Mouse (Mus musculus) cerebellum, postnatal 4 days (tissue): ENCODE measurements around the gene Pank1.

Experiments
- DNase-seq, 2 experiments: peaks; one replicate each; pipeline ENCODE4 v3.0.0; 2022; ENCODE audit warnings: low spot score in 2 of 2, mixed read lengths in 1 of 2

Gene Pank1

GRCm38 (mm10) chr19:34879624-34880023 lies 369 bp upstream of the Pank1 start:
- DNase-seq: no peak

GRCm38 (mm10) chr19:34877898-34878602 lies 1.2 kb downstream of the Pank1 start:
- peak; percentile 47 to 76 for DNase-seq

DNA sequence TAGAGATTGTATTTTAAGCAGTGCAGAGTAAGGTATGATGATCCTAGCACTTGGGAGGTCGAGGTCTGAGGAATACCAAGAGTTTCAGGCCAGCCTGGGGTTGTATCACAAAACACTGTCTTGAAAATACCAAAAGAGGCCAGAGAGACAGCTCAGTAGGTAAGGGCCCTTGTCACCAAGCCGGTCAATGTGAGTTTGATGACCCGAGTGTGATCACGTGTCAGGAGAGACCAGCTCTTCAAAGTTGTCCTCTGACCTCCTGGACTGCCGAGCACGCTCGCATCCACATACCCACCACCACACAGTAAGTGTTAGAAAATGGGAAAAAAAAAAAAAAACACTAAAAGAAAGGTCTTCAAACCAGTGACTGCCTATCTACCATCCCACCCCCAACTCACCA lies 2.6 kb downstream of the Pank1 start:
- DNase-seq: no peak

DNA sequence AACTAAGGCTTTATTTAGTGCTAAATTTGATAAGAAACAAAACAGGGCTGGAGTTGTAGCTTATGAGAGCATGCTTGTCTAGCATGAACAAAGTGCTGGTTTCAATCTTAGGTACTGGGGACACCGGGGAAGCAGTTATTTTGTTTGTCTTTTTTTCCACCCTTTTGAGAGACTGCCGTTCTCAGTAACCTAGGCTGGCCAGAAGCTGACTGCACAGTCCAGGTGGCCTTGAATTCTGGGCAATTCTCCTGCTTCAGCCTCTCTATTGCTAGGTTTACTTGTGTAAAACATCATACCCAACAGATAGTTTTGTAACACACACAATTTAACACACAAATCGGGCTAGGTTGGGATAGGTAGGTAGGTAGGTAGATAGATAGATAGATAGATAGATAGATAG lies 9.9 kb downstream of the Pank1 start:
- no peak for DNase-seq

GRCm38 (mm10) chr19:34868093-34868741 lies 11.0 kb downstream of the Pank1 start:
- DNase-seq: no peak

DNA sequence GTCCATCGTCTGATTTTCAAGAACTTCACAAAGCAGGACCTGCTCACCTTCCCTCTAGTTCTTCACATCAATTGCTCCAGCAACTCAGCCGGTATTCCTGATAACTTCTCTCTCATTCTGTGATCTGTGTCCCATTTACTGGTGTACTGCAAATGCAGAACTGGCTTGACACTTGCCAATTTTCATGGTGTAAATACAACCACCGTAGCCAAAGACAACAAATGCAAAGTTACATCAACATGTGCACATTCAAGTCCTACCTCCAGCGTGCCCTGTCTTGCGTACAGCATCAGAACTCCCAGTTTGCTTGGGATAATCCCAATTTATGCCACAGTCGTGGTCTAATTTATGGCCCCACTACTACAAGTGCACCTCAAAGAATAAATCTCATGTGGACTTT lies 15.5 kb downstream of the Pank1 start:
- DNase-seq: no peak

GRCm38 (mm10) chr19:34856021-34856651 lies 23.1 kb downstream of the Pank1 start:
- DNase-seq: peak in 1 of 2 experiments; percentile 26

DNA sequence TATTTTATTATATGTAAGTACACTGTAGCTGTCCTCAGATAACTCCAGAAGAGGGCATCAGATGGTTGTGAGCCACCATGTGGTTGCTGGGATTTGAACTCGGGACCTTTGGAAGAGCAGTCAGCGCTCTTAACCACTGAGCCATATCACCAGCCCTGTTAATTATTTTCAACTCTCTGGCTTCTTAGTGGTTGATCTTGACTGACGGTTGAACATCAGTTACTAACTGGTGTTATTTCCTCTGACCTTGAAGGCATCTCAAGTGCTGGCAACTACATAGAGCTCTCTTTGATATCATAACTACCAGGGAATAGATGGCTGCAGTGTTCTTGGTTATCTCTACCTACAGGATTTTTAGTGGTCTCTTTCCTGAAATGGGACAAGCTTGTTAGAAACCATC lies 28.1 kb downstream of the Pank1 start:
- no peak for DNase-seq

DNA sequence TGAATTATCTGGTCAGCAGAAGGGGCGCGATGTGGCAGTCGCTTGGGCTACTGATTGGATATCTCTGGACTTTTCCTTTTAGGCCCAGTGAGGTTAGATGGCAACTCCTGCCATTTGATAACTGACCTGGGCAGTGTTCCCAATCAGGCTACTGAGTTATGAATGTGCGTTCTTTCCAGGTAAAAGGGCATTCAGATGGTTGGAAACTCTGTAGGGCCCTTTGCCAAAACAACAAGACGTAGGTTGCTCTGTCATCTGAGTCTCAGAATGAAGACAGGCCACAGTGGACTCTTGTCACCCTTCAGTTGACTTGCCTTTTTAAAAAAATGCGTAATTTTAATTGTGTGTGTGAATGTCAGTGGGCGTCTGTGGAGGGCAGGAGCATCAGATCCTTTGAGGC lies 29.8 kb downstream of the Pank1 start:
- no peak for DNase-seq

DNA sequence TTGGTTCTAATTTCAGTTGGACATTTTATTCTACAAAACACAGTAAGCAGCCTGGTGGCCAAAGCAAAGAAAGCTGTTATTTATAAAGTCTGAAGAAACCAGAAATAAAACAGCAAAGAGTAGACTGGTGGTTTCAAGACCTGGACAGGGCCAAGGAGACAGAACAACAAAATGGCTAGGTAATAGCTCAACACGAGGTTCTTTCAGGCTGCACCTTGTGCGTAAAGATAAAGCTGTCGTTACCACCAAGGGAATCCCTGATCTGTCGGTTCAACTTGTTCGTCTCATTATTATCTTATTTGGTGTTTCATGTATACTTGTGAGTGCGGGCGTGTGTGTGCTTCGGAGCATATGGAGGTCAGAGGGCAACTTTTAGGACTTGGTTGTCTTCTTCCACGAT lies 31.1 kb downstream of the Pank1 start:
- no peak for DNase-seq

DNA sequence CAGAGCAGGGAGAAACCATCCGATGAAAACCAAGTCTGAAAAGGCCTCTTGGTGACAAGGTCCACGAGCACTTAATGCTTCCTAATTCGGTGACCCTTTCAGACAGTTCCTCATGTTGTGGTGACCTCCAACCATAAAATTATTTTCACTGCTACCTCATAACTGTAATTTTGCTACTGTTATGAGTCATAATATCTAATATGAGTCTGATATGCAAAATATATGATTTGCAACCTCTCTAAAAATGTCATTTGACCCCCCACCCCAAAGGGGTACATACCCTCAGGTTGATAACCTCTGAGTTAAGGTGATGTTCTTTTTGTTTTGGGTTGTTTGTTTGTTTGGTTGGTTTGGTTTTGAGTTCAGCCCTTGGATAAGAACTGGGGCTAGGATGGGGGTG lies 32.2 kb downstream of the Pank1 start:
- no peak for DNase-seq

DNA sequence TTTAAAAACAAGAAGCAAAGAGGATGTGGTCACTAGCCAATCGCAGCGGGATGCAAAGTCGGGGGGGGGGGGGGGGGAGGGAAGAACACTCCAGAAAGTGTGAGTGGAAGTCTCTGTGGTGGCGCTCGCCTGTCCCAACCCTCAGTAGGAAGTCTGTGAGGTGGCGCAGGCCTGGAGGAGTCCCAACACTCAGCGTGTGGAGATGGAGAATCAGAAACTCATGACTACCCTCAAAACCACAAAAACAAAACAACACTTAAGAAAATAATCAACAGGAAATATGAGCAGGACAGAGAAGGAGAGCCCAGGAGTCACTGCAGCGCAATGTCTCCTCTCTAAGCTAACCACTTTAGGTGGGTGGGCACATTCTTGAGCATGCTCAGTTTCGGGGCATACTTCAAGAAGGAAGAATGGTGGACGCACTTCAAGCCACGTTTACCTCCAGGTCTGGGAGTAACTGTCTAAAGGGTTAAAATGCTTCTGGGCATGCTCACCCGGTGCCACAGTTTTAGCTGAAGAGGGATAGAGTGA lies 32.7 kb downstream of the Pank1 start:
- DNase-seq: no peak

- no peak for DNase-seq
Observed at GRCm38 (mm10) chr19:34846005-34846404, 33.2 kb downstream of the Pank1 start.

DNA sequence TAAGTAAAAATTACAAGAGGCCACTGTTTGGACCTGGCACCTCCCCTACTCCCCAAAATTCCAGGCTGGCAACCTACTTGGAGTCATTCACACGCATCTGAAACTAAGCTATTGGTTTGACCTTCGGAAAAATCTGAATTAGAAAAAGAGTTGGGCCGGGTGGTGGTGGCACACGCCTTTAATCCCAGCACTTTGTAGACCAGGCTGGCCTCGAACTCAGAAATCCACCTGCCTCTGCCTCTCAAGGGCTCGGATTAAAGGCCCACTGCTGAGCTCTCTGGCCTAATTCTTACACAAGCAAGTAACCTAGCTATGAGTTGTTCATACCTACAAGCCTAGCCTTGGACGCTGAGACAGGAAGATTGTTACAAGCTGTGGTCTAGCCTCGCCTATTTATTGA lies 33.9 kb downstream of the Pank1 start:
- DNase-seq: no peak

DNA sequence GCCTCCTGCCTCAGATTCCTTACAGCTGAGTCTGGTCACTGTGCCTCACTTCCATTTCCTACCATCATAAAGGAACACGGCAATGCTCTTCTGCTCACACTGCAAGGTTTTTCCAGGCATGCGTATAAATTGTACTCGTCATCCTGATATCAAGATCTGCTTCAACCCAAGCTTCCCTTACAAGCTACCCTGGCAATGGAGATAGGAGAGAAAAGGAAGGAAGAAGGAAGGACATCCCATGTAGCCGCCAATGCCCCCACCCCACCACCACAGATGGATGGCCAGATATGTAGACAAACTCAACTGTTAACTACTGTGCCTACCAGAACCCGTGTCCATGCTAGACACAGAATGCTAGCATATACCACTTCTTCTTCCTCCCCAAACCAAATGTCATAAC lies 34.5 kb downstream of the Pank1 start:
- DNase-seq: no peak

DNA sequence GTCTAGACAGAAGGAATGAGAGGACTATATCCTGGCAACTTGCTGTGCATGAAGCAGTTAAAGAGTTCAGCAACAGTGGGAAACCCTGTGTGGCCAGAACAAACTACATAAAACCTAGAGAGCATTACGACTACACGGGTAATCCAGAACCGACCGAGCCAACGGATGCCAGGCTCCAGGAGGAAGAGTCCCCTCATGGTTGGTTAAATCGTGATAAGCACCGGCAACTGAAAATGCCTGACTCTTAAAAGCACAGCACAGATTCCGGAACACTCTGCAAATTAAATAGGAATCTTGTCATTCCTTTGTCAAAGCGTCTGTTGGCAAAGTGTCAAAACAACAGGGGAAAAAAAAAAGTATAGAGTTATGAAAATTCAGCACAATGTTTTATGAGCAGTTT lies 35.2 kb downstream of the Pank1 start:
- DNase-seq: no peak

DNA sequence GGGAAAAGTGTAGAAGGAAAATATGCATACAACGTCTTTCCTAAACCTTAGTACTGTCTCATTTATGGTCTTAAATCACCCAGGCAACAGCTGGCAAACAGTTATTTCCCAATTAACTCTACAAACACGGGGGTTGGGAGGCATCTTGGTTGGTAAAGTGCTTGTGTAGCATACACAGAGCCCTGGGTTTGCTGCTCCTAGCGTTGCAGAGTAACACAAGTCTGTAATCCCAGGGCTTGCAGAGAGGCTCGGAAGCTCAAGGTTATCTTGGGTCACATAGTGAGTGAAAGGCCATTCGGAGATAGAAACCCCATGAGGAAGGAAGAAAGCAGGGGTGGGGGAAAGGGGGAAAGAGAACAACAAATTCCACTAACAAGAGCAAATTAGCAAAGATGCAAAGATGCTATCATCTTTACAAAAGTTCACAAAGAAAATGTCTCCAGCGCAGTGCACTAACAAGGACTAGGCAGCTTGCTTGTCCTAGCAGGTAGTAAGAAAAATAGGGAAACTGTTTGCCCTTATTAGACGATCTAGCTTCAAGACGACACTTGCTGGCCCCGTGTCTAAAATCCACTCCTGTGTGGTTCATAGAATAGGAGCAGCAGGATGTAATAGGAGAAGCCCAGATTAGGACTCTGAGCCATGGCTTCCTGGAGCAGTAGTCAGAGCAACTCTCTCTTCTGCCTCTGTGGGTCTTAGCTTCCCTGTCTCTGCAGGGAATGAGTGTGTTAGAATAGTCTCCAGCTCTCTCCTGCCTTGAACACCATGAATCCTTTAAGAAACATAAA lies 37.3 kb downstream of the Pank1 start:
- no peak for DNase-seq

GRCm38 (mm10) chr19:34838624-34839023 lies 40.6 kb downstream of the Pank1 start:
- no peak for DNase-seq

DNA sequence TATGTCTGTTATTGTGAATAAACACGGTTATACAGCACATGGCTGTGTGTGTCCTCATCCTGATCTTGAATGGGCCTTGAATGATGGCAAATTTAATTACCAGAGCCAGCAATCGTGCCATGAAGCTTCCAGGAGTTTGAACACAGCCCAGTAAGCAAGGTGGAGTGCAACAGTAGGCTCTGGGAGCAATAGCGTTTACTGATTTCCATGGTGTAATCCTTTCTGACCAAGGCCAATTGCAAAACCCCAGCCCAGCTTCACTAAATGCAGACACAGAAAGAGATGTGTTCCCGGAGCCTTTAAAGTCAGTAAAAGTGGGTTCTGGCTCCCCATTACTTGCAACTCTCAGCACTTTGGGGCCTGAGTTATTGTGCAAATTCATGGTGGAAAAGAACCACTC lies 47.6 kb downstream of the Pank1 start:
- no peak for DNase-seq

GRCm38 (mm10) chr19:34827916-34828635 lies 51.2 kb downstream of the Pank1 start:
- DNase-seq: no peak

DNA sequence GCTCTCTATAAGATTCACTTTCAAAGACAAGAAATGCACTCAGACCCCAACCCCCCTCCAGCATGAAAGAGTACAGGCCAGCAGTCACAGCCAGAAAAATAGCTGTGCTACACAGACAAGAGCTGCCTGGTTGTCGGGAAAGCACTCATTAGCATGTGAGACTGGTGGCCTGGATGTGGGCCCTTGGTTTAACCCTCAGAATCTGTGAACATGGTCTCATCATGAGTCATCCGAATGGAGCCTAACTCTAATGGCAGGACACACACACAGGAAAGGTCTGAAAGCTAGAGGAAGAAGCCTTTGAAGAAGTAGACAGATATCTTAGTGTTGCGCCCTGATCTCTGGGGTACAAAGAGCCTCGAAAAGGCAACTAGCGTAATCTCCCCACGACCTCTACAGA lies 51.8 kb downstream of the Pank1 start:
- DNase-seq: no peak
